Mouse (Mus musculus): ENCODE data around the gene Gm1043. TPM values are rescaled to one million over a fixed set of nuclear protein-coding genes. Genes with fewer than 3 reads are reported as not detected.
A peak's percentile ranks its signal among the peaks of the same experiment; 100 is the strongest.

Gm1043 gene
- polyA plus RNA-seq, 1 experiment = not detected

DNA sequence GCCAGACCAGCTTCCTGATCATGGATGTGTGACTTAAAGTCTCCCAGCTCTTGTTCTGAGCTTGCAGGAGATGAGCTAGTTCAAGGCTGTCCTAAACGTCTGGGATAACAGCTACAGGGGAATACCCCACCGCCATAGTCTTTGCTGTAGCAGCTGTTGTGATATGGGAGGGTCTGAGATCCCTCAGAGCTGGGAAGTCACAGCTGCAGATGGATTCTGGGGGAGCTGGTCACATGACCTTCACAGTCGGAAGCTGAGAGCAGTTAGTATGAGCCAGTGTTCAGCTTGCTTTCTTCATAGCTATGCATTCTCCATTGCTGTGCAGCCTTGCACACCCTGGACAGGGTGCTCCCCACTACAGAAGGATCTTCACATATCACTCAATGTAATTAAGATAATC is 748 bp downstream of the Gm1043 start:
- Histone ChIP-seq H3K4me3 (ENCODE audit: low read depth, low read length) (no peak overlapping the region), H3K27me3 (ENCODE audit: control insufficient read depth, insufficient read depth, low read length, poor library complexity, severe bottlenecking) (no peaks in the 10 kb centered on the region), H3K4me1 (ENCODE audit: control insufficient read depth, insufficient read depth, low read length) (peaks cover 14% of the 10 kb centered on the region), H3K27ac (ENCODE audit: insufficient read depth, low read length) (no peak overlapping the region), H3K9me3 (replicated peaks; ENCODE audit: control insufficient read depth, insufficient read depth, low read length, poor library complexity, severe bottlenecking) (no peaks in the 10 kb centered on the region), H3K9ac (ENCODE audit: low read depth, poor library complexity, severe bottlenecking) (no peak overlapping the region), H3K36me3 (ENCODE audit: control insufficient read depth, insufficient read depth, low read length, poor library complexity, severe bottlenecking) (no peaks in the 10 kb centered on the region)
- no peak for TF ChIP-seq CTCF (IDR thresholded peaks at IDR 0.05; ENCODE audit: low read depth, low read length)
- no peak for TF ChIP-seq POLR2A (IDR thresholded peaks at IDR 0.05; ENCODE audit: insufficient read depth, low read length)
- TF ChIP-seq EP300 (IDR thresholded peaks at IDR 0.05; ENCODE audit: insufficient read depth, low read depth, low read length) = no peak

DNA sequence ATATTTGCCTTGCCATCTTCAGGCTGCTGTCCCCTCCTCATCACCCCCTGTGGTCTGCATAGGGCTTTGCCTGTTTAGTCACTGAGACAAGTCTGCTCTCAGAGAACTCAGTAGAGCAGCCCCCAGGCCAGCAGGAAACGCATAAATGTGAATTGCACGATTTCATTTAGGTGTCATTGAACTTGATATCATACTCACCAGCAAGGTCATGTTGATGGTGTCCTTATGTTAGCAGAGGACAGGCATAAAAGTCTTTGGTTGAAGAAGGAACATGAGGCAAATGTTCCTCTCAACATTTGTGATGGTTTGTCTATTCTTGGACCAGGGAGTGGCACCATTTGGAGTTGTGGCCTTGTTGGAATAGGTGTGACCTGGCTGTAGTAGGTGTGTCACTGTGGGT is 2.6 kb downstream of the Gm1043 start:
- Histone ChIP-seq H3K9ac (ENCODE audit: low read depth, poor library complexity, severe bottlenecking) (no peak overlapping the region), H3K27ac (ENCODE audit: insufficient read depth, low read length) (peak overlapping the region; percentile 72), H3K9me3 (replicated peaks; ENCODE audit: control insufficient read depth, insufficient read depth, low read length, poor library complexity, severe bottlenecking) (no peaks in the 10 kb centered on the region), H3K4me3 (ENCODE audit: low read depth, low read length) (no peak overlapping the region), H3K4me1 (ENCODE audit: control insufficient read depth, insufficient read depth, low read length) (peaks cover 13% of the 10 kb centered on the region), H3K36me3 (ENCODE audit: control insufficient read depth, insufficient read depth, low read length, poor library complexity, severe bottlenecking) (no peaks in the 10 kb centered on the region), H3K27me3 (ENCODE audit: control insufficient read depth, insufficient read depth, low read length, poor library complexity, severe bottlenecking) (no peaks in the 10 kb centered on the region)
- TF ChIP-seq CTCF (IDR thresholded peaks at IDR 0.05; ENCODE audit: low read depth, low read length) = no peak
- TF ChIP-seq POLR2A (IDR thresholded peaks at IDR 0.05; ENCODE audit: insufficient read depth, low read length) = no peak
- TF ChIP-seq EP300 (IDR thresholded peaks at IDR 0.05; ENCODE audit: insufficient read depth, low read depth, low read length) = no peak

- H3K36me3 ChIP-seq (ENCODE audit: control insufficient read depth, insufficient read depth, low read length, poor library complexity, severe bottlenecking) = no peaks in the 10 kb centered on the region
- no peaks in the 10 kb centered on the region for H3K9me3 ChIP-seq (replicated peaks; ENCODE audit: control insufficient read depth, insufficient read depth, low read length, poor library complexity, severe bottlenecking)
- peak overlapping the region; percentile 72; the same call in 1 of the 2 replicates for H3K27ac ChIP-seq (ENCODE audit: insufficient read depth, low read length)
- H3K4me1 ChIP-seq (ENCODE audit: control insufficient read depth, insufficient read depth, low read length) = peaks cover 12% of the 10 kb centered on the region
- no peak overlapping the region for H3K9ac ChIP-seq (ENCODE audit: low read depth, poor library complexity, severe bottlenecking)
- no peak overlapping the region for H3K4me3 ChIP-seq (ENCODE audit: low read depth, low read length)
- H3K27me3 ChIP-seq (ENCODE audit: control insufficient read depth, insufficient read depth, low read length, poor library complexity, severe bottlenecking) = no peaks in the 10 kb centered on the region
- peak; percentile 89 for TF ChIP-seq EP300 (IDR thresholded peaks at IDR 0.05; ENCODE audit: insufficient read depth, low read depth, low read length)
- TF ChIP-seq CTCF (IDR thresholded peaks at IDR 0.05; ENCODE audit: low read depth, low read length) = no peak
- no peak for TF ChIP-seq POLR2A (IDR thresholded peaks at IDR 0.05; ENCODE audit: insufficient read depth, low read length)
Observed at GRCm38 (mm10) chr5:37088342-37089108, 3.4 kb downstream of the Gm1043 start.

DNA sequence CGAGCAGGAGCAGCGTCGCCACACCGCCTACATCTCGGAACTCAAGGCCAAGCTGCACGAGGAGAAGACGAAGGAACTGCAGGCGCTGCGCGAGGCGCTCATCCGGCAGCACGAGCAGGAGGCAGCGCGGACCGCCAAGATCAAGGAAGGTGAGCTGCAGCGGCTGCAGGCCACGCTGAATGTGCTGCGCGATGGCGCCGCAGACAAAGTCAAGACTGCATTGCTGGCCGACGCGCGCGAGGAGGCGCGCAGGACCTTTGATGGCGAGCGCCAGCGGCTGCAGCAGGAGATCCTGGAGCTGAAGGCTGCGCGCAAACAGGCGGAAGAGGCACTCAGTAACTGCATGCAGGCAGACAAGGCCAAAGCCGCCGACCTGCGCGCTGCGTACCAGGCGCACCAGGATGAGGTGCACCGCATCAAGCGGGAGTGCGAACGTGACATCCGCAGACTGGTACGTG is 6.0 kb downstream of the Gm1043 start:
- H3K36me3 ChIP-seq (ENCODE audit: control insufficient read depth, insufficient read depth, low read length, poor library complexity, severe bottlenecking) = no peaks in the 10 kb centered on the region
- no peak for TF ChIP-seq EP300 (IDR thresholded peaks at IDR 0.05; ENCODE audit: insufficient read depth, low read depth, low read length)
- TF ChIP-seq POLR2A (IDR thresholded peaks at IDR 0.05; ENCODE audit: insufficient read depth, low read length) = no peak
- no peak for TF ChIP-seq CTCF (IDR thresholded peaks at IDR 0.05; ENCODE audit: low read depth, low read length)
- peak overlapping the region; percentile 2; the same call in 1 of the 2 replicates for H3K9ac ChIP-seq (ENCODE audit: low read depth, poor library complexity, severe bottlenecking)
- H3K4me3 ChIP-seq (ENCODE audit: low read depth, low read length) = peak overlapping the region; percentile 68
- H3K27me3 ChIP-seq (ENCODE audit: control insufficient read depth, insufficient read depth, low read length, poor library complexity, severe bottlenecking) = no peaks in the 10 kb centered on the region
- no peaks in the 10 kb centered on the region for H3K9me3 ChIP-seq (replicated peaks; ENCODE audit: control insufficient read depth, insufficient read depth, low read length, poor library complexity, severe bottlenecking)
- peaks cover 12% of the 10 kb centered on the region for H3K4me1 ChIP-seq (ENCODE audit: control insufficient read depth, insufficient read depth, low read length)
- H3K27ac ChIP-seq (ENCODE audit: insufficient read depth, low read length) = no peak overlapping the region

- TF ChIP-seq CTCF (IDR thresholded peaks at IDR 0.05; ENCODE audit: low read depth, low read length) (no peak), POLR2A (IDR thresholded peaks at IDR 0.05; ENCODE audit: insufficient read depth, low read length) (no peak), EP300 (IDR thresholded peaks at IDR 0.05; ENCODE audit: insufficient read depth, low read depth, low read length) (no peak)
- Histone ChIP-seq H3K4me1 (ENCODE audit: control insufficient read depth, insufficient read depth, low read length) (peaks cover 3% of the 10 kb centered on the region), H3K4me3 (ENCODE audit: low read depth, low read length) (no peak overlapping the region), H3K27me3 (ENCODE audit: control insufficient read depth, insufficient read depth, low read length, poor library complexity, severe bottlenecking) (no peaks in the 10 kb centered on the region), H3K36me3 (ENCODE audit: control insufficient read depth, insufficient read depth, low read length, poor library complexity, severe bottlenecking) (no peaks in the 10 kb centered on the region), H3K9ac (ENCODE audit: low read depth, poor library complexity, severe bottlenecking) (no peak overlapping the region), H3K27ac (ENCODE audit: insufficient read depth, low read length) (no peak overlapping the region), H3K9me3 (replicated peaks; ENCODE audit: control insufficient read depth, insufficient read depth, low read length, poor library complexity, severe bottlenecking) (no peaks in the 10 kb centered on the region)
Observed at GRCm38 (mm10) chr5:37094941-37095340, 9.8 kb downstream of the Gm1043 start.

- no peaks in the 10 kb centered on the region for H3K36me3 ChIP-seq (ENCODE audit: control insufficient read depth, insufficient read depth, low read length, poor library complexity, severe bottlenecking)
- no peak overlapping the region for H3K27ac ChIP-seq (ENCODE audit: insufficient read depth, low read length)
- no peaks in the 10 kb centered on the region for H3K4me1 ChIP-seq (ENCODE audit: control insufficient read depth, insufficient read depth, low read length)
- H3K27me3 ChIP-seq (ENCODE audit: control insufficient read depth, insufficient read depth, low read length, poor library complexity, severe bottlenecking) = no peaks in the 10 kb centered on the region
- TF ChIP-seq EP300 (IDR thresholded peaks at IDR 0.05; ENCODE audit: insufficient read depth, low read depth, low read length) (no peak), CTCF (IDR thresholded peaks at IDR 0.05; ENCODE audit: low read depth, low read length) (no peak), POLR2A (IDR thresholded peaks at IDR 0.05; ENCODE audit: insufficient read depth, low read length) (no peak)
- H3K9me3 ChIP-seq (replicated peaks; ENCODE audit: control insufficient read depth, insufficient read depth, low read length, poor library complexity, severe bottlenecking) = no peaks in the 10 kb centered on the region
- no peak overlapping the region for H3K4me3 ChIP-seq (ENCODE audit: low read depth, low read length)
- no peak overlapping the region for H3K9ac ChIP-seq (ENCODE audit: low read depth, poor library complexity, severe bottlenecking)
Observed at GRCm38 (mm10) chr5:37097591-37097990, 12.4 kb downstream of the Gm1043 start.
